Mouse (Mus musculus) thymus, postnatal 4 days (tissue): ENCODE data around the gene Hypk.

Experiments
- DNase-seq: peaks from one replicate; pipeline ENCODE4 v3.0.0; 2021

Gene Hypk

DNA sequence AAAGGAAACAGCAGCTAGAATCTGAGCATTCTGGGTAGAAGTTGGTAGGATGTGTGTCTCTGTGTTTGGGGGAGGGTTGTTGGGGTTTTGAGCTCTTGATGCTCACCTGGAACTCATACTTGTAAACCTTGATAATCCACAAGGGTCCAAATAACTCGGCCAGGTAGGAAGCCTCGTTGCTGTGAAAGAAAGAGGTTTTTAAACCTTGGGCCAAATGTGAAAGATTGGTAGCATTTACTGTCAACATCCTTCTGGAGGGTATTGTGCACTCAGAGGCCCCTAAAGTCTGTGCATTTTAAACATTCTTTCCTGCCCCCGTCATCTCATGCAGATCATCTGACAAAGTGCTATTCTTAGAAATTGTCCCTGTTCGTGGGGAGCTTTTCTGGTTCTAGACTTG lies at the start of gene Hypk:
Hypk (plus strand) TSS at position 301 of the 400 bp plus-strand sequence.
- DNase-seq, result no peak

DNA sequence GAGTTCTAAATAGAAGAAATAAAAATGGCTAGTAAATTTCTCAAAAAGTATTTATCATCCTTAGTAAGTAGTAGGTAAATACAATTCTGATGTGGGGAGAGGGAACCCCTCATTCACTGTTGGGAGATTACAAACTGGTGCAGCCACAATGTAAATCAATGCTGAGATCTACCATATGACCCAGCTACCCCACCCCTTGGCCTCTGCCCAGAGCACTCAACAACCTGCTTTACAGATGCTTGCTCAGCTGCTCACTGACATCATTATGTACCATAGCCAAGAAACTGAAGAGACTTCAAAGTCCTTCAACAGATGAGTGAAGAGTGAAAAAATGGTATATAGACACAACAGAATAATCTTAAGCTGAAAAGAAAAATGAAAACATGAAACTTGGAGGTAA lies 49.8 kb upstream of the Hypk start:
- DNase-seq, result no peak

DNA sequence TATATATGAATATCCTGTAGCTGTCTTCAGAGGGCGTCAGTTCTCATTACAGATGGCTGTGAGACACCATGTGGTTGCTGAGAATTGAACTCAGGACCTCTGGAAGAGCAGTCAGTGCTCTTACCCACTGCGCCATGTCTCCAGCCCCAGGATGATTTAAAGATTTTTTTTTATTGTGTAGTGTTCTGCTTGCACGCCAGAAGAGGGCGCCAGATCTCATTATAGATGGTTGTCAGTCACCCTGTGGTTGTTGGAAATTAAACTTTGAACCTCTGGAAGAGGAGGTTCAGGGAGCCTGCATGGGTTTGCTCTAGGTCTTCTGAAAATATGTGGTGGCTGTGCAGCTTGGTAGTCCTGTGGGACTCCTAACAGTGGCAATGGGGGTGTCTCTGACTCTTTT lies 44.9 kb upstream of the Hypk start:
- DNase-seq, result peak; percentile 86

DNA sequence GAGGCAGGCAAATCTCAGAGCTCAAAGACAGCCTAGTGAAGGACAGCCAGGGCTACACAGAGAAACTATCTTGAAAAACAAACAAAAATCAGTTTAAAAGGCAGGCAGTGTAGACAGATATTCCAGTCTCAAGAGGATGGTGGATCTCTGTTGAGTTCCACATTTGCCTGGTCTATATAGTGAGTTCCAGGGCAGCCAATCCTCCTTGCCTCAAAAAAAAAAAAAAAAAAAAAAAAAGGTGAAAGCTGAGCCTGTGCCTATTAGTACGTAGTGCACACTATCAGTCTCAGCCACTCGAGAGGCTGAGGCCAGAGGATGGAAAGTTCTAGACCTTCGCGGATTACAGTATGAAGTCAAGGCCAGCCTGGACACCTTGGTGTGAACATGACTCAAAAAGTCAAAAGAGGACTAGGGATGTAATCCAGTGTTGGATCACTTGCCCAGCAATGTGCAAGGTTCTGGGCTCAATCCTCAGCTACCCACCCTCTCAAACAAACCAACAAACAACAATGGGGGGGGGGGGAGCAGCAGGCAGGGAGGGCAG lies 40.2 kb upstream of the Hypk start:
- no peak for DNase-seq

DNA sequence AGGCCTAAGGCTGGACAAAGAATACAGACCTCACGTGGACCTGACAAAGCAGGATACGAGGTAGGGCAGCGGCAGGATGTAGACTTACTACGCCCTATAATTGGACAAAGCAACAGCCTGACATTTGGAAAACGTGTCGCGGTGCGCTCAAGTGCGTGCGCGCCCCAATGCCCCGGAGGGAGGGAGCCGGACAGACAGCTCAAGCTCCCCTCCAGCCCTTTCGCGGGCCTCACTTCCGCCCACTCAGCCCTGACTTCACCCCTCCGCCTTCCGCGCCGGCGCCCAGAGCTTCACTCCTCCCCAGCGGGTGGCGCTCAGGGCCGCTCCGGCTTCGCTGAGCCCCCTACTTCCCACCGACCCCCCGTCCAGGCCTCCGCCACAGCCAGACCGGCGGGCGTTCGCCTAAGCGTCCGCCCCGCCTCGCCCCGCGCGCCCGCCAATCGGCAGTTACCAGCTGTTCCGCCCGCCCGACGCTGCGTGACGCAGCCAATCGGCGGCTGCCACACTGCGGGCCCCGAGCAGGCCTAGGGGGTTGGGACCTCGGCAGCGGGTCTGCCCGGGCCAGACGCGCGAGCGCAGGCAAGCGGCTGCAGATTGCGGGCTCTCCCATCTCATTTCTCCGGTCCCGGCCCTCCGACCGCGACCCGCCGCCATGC lies 39.6 kb upstream of the Hypk start, which contains the start of the genes Pdia3 and Catsper2:
Pdia3 (plus strand) TSS at position 389 of the 656 bp plus-strand sequence.
Catsper2 (minus strand) TSS at position 406 of the 656 bp plus-strand sequence.
- DNase-seq, result peak; percentile 96

DNA sequence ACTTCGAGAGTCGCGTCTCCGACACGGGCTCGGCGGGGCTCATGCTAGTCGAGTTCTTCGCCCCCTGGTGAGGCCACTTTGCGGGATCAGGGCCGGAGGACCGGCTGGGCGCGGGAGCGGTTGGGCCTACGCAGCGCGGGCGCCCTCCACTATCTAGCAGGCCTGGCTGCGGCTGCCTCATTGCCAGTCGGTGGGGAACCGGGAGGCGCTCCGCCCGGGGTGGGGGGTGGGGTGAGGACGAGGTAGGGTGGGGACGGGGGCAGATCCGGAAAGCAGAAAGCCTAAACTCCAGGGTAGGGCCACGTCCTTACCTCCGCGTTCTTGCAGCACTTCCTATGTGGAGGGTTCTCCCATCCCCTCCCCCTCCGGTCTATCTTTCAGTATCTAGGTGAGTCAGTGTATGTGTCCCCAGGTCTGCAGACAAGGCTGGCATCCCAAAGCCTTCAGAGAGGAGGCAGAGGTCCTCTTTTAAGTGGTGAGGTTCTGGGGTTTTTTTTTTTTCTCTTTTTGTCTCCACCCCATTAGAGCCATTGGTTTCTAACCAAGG lies 38.9 kb upstream of the Hypk start:
- DNase-seq, result no peak

DNA sequence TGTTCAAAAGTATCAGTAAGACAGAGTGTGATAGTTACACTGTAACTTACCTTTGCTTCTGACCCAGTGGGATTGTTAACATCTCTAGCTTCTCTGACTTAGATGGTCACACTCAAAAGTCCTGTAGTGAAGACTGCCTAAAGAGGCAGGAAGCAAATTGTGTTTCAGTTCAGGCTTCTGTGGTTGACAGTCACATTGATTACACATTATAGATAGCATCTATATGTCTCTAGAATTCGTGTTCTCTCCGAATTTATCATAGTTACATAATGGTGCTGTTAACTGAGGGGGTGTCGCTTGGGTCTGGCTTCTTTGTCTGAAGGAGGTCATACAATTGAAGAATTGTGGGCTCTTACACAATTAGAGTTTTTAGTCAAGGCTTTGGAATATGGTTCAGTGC lies 38.0 kb upstream of the Hypk start:
- no peak for DNase-seq

DNA sequence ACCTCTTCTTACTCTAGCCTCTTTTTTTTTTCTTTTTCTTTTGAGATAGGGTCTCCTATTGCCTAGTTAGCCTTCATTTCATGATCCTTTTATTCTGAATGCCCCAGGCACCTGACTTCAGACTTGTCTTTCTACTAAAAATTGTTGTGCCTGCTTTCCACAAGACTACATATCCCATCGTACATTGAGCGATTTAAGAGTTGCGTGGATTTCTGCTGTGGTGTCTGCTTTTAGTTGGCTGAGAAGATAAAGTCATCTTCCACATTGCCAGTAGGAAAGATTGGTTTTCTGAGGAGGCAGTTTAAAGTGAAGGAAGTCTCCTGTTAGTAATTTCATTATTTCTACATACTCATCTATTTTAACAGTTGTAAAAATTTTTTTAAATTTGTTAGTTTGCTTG lies 37.5 kb upstream of the Hypk start:
- DNase-seq, result no peak

DNA sequence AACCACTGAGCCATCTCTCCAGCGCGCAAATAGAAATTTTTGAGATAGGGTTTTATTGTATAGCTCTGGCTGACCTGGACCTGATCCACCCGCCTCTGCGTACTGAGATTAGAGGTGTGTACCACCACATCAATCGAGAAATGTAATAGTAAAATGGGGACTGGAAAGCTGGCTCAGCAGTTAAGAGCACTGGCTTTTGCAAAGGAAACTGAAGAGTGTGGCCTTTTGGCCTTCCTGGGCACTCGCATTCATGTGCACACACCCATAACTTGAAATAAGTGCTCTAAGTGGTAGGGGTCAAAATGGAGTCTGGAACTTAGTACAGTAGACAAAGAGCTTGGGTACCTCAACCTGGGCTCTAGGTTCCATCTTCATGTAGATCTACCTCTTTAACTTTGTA lies 36.7 kb upstream of the Hypk start:
- DNase-seq, result no peak

DNA sequence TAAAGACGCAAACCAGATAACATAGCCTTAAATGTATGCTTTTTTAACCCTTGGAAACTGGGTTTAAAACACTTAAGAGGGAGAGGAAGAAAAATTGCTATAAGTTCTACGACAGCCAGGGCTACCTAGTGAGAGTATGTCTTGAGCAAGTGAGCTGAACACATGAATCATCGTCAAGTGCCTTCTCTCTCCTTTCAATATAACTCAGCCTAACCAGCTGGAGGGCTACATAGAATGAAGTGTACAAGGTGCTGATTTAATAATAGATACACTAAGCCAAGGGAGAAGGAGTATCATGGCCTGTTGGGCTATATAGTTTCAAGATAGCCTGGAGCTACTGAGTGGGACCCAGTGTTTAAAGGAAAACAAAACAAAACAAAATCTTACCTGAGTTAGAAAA lies 34.6 kb upstream of the Hypk start:
- no peak for DNase-seq

DNA sequence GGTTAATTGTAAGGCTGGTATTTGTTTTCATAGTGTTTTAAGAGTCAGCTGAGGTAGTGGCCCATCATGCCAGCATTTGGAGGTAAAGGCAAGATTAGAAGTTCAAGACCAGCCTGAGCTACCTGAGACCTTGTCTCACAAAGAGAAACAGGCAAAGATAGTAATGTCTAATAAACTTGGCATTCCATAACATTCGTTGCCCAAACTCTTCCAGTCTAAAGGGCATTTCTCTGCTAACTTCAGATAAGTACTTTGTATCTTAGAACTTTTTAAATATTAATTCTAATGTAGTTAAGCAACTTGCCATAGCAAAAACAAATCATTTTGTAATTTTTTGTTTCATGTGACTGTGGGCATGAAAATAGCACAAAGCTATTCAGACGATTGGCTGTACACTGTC lies 29.9 kb upstream of the Hypk start:
- DNase-seq, result no peak

DNA sequence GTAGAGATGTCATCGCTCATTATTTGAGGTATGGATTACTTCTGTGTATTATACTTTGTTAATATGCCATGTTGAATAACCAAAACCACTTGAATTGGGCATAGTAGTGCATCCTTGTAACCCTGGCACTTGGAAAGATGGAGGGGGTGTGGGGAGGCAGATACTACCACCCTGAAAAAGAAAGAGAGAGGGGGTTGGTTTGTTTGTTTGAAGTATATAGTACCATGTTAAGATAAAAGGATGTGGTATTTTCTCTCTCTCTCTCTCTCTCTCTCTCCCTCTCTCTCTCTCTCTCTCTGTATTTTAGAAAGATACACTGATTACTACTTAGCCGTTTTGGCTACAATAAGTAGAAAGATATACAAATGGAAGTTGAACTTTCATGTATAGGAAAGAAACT lies 27.2 kb upstream of the Hypk start:
- DNase-seq, result no peak

DNA sequence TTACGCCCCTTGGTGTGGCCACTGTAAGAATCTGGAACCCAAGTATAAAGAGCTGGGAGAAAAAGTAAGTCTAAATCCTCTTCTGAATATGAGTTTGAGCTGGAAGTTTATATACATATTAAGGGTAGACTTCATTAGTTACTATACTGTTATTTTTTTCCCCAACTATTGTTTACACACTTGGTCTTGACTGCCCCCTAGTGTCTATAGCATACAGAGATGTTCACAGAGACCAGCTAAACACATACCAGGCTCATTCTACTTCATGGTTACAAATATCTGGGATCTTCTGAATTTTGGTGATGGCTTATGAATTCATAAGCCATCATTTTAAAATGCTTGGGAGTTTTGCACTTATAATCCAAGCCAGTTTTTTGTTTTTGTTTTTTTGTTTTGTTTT lies 18.2 kb upstream of the Hypk start:
- no peak for DNase-seq

DNA sequence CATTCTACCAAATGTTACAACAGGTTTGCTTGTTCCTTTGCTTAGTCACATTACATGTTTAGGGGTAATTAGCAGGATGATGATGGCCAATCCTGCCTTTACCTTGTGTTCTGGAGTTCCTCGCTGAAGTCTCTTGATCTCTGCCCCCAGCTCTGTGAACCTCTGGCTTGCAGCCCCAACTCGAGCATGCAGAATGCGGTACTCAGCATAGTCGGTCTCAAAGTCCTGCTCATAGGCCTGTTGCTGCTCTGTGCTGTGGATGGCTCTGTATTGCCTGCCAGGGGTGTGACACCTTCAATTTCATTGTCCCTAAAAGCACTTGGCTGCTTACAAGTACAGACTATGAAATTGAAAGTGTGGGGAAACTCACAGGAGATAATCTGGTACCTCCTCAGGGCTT lies 13.3 kb upstream of the Hypk start:
- DNase-seq, result no peak

DNA sequence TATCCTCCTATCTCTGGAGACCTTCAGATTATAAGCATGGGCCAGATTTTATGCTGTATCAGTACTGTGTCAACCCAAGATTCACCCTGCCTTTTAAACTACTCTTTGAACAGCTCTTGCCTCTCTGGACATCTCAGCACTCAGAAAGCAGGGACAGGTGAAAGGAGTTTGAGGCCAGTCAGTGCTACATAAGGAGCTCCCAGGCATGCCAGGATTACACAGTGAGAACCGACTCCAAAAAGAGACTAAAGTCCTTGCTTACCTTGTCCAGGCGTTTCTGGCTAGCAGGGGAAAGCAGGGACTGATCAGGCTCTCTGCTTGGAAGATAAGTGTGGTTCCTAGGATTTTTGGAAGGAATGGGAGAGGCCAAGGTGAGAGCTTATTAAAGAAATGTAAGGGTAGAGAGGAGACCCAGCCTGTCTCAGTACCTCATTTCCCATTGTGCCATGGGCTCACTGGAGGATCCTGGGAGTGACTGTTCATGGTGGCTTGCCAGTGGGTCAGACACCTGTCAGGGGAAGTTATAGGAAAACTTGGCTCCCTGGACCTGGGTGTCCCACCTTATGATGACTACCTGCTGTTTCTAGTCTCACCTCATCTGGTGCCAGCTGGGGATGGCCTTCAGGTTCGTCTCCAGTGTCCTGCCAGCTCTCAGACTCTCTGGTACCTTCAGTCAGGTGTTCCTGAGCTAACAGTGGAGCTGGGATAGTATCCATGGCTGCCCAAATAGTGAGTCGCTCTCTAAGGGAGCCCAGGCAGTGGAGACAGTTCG lies 12.1 kb upstream of the Hypk start:
- no peak for DNase-seq

DNA sequence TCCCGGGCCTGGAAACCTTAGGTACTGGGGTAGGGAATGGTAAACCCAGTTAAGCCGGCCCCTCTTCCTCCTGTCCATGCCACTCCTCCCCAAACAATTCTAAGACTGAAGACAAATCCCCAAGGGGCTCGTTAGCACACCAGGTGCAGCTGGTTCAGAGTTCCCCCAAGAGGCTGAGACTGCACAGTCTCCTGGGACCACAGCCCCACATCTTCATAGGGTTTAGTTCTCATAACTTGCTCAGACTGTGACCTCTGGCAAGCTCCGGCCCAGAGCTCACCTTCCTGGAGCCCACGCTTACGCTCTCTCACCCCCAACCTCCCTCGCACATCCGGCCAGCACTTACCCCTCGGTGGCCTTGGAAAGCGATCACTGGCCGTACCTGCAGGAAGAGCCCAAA lies 11.3 kb upstream of the Hypk start:
- no peak for DNase-seq

DNA sequence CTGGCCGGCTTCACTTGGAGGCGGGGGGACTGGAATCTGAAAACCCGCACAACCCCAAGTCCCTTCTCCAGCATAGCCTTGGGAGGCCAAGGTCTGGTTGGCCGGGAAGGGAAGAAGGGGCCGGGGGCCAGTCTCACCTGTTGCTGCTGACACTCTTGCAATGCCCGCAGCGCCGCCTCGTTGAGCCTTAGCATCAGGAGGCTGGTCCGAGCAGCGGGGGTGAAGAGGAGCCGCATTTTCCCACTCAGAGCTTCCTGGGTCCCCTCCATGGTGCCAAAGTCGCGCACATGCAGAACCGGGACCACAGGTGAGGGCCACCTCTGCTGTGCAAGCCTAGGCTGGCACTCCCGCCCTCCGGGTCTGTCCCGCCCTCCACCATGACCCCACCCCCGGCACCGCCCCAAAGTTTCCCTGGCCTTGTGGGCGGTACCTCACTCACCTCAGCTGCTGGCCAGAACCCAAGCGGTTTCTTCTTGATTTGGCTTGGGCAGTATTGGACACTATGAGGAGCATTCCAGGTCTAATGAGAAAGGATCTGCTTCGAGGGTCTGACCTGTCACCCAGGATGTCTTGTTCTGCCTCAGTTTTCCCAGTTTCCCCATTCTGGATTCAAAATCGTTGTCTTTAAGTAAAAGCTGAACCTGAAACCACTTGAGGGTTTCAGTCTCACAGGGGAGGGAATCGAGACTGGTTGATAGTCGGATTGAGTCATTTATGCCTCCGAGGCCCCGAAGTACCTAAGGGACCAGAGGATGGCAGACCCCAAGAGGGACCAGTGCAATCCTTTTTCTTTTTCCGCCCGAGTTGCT lies 10.6 kb upstream of the Hypk start:
- peak; percentile 73 for DNase-seq

DNA sequence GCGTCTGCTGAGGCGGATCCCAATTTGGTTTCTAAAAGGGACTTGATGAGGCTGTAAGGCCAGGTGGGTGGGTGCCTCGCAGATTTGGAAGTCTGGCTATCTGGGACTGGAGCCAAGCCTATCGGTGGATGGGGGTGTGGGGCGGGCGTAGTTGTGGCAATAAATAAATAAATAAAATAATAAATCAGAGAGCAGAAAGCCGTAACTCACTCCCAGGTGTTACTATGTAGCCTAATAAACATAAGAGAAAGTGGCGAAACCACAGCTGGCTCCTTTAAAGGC lies 10.1 kb upstream of the Hypk start:
- no peak for DNase-seq

DNA sequence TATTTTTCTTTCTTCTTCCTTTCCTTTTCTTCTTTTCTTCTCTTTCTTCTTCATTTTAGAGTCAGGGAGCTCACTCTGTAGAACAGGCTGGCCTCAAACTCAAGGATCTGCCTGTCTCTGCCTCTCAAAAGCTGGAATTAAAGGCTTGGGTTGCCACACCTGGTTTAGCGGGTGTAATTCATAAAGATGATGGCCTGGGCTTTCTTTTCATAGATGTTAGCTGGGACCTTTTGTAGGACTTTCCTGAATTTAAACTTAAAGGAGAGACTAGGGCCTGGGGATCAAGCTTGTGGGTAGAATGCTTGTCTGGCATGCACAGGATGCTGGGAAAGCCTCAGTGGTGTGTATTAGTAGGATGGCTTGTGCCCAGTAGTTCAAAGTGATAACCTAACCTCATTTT lies 8.9 kb upstream of the Hypk start, which contains the start of gene Ell3:
Ell3 (minus strand) TSS at position 101 of the 400 bp plus-strand sequence.
- DNase-seq, result no peak

DNA sequence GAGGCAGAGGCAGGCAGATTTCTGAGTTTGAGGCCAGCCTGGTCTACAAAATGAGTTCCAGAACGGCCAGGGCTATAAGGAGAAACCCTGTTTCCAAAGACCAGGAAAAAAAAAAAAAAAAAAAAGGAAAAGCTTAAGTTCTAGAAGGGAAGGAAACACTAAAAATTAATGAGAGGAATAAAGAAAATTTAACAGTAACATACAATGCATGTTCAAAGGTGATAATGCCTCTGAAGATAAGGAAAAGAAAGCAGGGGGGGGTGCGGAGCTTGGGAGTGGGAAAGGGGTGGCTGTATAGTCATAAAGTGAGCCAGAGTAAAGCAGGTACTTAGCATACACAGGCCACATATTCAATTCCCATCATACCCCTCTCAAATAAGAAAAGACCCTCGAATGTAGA lies 8.0 kb upstream of the Hypk start:
- no peak for DNase-seq

DNA sequence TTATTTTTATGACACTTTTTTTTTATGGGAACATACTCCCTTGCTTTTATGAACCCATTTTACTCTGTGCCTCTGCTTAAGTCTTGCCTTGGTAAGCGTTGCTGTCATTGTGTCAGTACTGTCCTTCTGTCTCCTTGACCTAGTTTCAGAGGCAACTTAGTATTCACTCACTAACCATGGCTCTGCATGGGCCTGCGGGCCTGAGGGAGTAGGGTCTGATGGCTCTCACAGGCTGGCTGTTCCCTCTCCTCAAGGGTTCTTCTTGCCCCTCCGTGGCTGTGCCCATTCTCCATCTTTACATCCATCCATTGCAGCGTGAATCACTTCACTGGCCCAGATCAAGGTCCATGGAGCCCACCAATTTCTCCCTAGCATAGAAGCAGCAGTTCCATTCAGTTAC lies 6.6 kb upstream of the Hypk start:
- DNase-seq, result no peak

DNA sequence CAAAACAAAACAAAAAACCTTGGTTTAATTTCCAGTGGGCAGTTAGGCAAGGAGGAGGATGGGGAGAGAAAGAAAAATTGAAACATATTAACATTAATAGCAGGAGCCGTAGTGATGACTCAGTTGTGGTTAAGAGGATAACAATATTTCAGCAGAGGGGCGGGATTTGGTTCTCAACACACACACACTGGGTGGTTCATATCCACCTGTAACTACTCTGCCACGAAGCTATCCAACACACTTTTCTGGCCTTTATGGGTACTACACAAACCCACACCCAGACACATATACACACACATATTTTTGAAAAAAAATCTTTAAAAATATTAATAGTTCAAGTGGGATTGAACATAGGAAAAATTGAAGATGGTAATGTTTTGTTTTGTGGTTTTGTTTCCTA lies 6.1 kb upstream of the Hypk start:
- no peak for DNase-seq

DNA sequence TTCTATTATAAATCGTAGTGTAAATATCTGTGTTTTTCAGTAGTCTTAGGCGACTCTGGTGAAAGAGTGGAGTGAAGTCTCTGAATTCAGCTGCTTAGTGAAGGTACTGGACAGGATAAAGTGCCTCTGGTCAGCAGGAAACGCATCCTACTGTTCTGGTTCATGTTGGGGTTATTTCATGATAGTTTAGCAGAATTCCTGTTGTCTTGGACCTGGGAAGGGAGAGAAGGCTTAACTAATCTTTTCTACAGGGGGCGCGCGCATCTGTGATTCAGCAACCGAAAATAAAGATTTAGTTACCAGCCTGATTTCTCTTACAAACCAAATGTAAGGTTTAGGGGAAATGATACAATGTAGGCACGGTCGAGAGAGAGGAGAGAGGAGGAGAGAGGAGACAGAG lies 5.0 kb upstream of the Hypk start:
- DNase-seq, result peak; percentile 66
